ENCODE assay signal across 9 mouse cellular contexts in the genomic region with DNA sequence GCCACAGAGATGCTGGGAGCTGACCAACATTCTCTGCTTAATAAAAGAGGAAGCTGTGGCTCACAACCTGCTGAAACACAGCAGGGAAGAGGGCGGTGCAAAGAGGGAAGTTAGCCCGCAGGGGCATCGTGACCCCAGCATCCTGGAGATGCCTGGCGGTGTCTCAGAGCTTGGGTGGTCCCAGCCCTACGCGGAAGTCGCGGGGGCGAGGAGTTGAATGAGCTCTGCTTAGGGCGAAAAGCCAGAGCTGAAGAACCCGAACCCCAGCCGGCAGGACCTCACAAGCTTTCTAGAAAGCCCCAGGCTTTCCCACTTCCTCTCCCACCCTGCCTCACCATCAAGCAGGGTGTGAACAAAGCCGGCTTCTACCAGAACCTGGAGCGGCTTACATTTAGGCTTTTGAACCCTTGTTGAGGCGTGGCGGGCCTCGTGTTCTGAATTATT. TPM values are rescaled to one million over a fixed set of nuclear protein-coding genes. Genes with fewer than 3 reads are reported as not detected.
DNase-seq lines count a peak whose midpoint lies in the region; TF ChIP-seq lines count a peak whose summit lies in the region.
"Had no signal": no experiment of that assay in that cellular context is flagged by ENCODE, and none has a peak within 500 bp of the region (broad histone marks: within the 10 kb centered on the region; RNA-seq: fewer than 3 reads in every experiment).

No protein-coding gene starts in this region.

- H3K9me3 ChIP-seq in heart, embryonic 10.5 days: no peaks in the 10 kb centered on the region
- no peaks in the 10 kb centered on the region for H3K9me3 ChIP-seq in limb, embryonic 10.5 days (replicated peaks)

- H3K4me1 ChIP-seq in heart, embryonic 10.5 days: peaks cover 29% of the 10 kb centered on the region
- peaks cover 45% of the 10 kb centered on the region for H3K4me1 ChIP-seq in limb, embryonic 10.5 days

- H3K4me3 ChIP-seq in heart, embryonic 10.5 days: peak overlapping the region; percentile 45
- peak overlapping the region; percentile 40 for H3K4me3 ChIP-seq in limb, embryonic 10.5 days

- TF ChIP-seq POLR2A in brain, embryonic 14.5 days (IDR thresholded peaks at IDR 0.05; ENCODE audit: borderline replicate concordance, extremely low read depth, insufficient read depth, insufficient read length, poor library complexity, severe bottlenecking): no peak

- H3K27ac ChIP-seq in heart, embryonic 10.5 days: peak overlapping the region; percentile 80
- peak overlapping the region; percentile 86 for H3K27ac ChIP-seq in limb, embryonic 10.5 days

- H3K36me3 ChIP-seq in heart, embryonic 10.5 days: peaks cover 7% of the 10 kb centered on the region; the same call in 1 of the 2 replicates
- peaks cover 19% of the 10 kb centered on the region for H3K36me3 ChIP-seq in limb, embryonic 10.5 days

- intact Hi-C loops in heart, postnatal 25 days (cut with DNase I): loop anchor here (2.0 kb wide), 1 partner anchor 13 kb away; a partner anchor contains a TSS

- 5% methylated on average over 17 of the region's 17 CpGs for WGBS in heart, embryonic 10.5 days
- WGBS in limb, embryonic 10.5 days: 3% methylated on average over 17 of the region's 17 CpGs

- TF ChIP-seq CTCF in brain, embryonic 14.5 days (IDR thresholded peaks at IDR 0.05; ENCODE audit: borderline replicate concordance, extremely low read depth, insufficient read depth, insufficient read length): no peak

- peaks cover 5% of the 10 kb centered on the region; the same call in 1 of the 2 replicates for H3K27me3 ChIP-seq in heart, embryonic 10.5 days (ENCODE audit: insufficient read depth, poor library complexity, severe bottlenecking)
- H3K27me3 ChIP-seq in limb, embryonic 10.5 days (ENCODE audit: low read depth, poor library complexity, severe bottlenecking): no peaks in the 10 kb centered on the region
- H3K27me3 ChIP-seq: Patski had no signal

- DNase-seq in heart, adult 11 months: peak; percentile 97
- no peak for DNase-seq in heart, postnatal 25 days (ENCODE audit: low spot score)
- DNase-seq in brain, embryonic 14.5 days (ENCODE audit: low read depth): peak; percentile 26
- no peak for DNase-seq in heart, embryonic 10.5 days (ENCODE audit: low spot score)
- peak; percentile 83 for DNase-seq in limb, embryonic 10.5 days (ENCODE audit: low spot score)
- DNase-seq in mesoderm, embryonic 11.5 days (ENCODE audit: low read depth, low spot score): peak; percentile 82
- peak; percentile 47 for DNase-seq in testis, postnatal 14 days (ENCODE audit: low spot score)
- no peak for DNase-seq in cerebellum, adult 11-12 months

RNA-seq across cellular contexts. Expression of a gene that starts 2.3 kb away (rescaled TPM):
- total RNA-seq in heart, postnatal 25 days (2021): 10 to 100 TPM; 14.1 to 17.2 TPM
- polyA plus RNA-seq in brain, embryonic 14.5 days (2012; rRNA removed): 70.7 and 84.3 TPM in 2 replicates
- polyA plus RNA-seq in heart, embryonic 10.5 days (2016; fragmentation: Nextera tagmentation; extraction: Ambion mirVana): 34.3 and 37.9 TPM in 2 replicates
- 37.1 and 42.1 TPM in 2 replicates for polyA plus RNA-seq in limb, embryonic 10.5 days (2016; fragmentation: Nextera tagmentation; extraction: Ambion mirVana)

RNA-seq across cellular contexts. Expression of a gene that starts 12.6 kb away (rescaled TPM):
- 10 to 100 TPM; 11.6 to 16.1 TPM for total RNA-seq in heart, postnatal 25 days (2021)
- 7.5 and 11.2 TPM in 2 replicates for polyA plus RNA-seq in brain, embryonic 14.5 days (2012; rRNA removed)
- polyA plus RNA-seq in heart, embryonic 10.5 days (2016; fragmentation: Nextera tagmentation; extraction: Ambion mirVana): 6.9 and 12.0 TPM in 2 replicates
- 27.9 and 34.3 TPM in 2 replicates for polyA plus RNA-seq in limb, embryonic 10.5 days (2016; fragmentation: Nextera tagmentation; extraction: Ambion mirVana)

RNA-seq across cellular contexts. Expression of a gene that starts 12.8 kb away (rescaled TPM):
- under 1 TPM; 0.50 to 0.68 TPM for total RNA-seq in heart, postnatal 25 days (2021)
- polyA plus RNA-seq in brain, embryonic 14.5 days (2012; rRNA removed): 2.1 and 2.3 TPM in 2 replicates
- 0.78 and 1.6 TPM in 2 replicates for polyA plus RNA-seq in heart, embryonic 10.5 days (2016; fragmentation: Nextera tagmentation; extraction: Ambion mirVana)
- 3.2 and 4.1 TPM in 2 replicates for polyA plus RNA-seq in limb, embryonic 10.5 days (2016; fragmentation: Nextera tagmentation; extraction: Ambion mirVana)

RNA-seq across cellular contexts. Expression of a gene that starts 18.5 kb away (rescaled TPM):
- total RNA-seq in heart, postnatal 25 days (2021): 10 to 100 TPM; 17.6 to 17.9 TPM
- 69.2 and 78.5 TPM in 2 replicates for polyA plus RNA-seq in brain, embryonic 14.5 days (2012; rRNA removed)
- 154 and 210 TPM in 2 replicates for polyA plus RNA-seq in heart, embryonic 10.5 days (2016; fragmentation: Nextera tagmentation; extraction: Ambion mirVana)
- polyA plus RNA-seq in limb, embryonic 10.5 days (2016; fragmentation: Nextera tagmentation; extraction: Ambion mirVana): 230 and 312 TPM in 2 replicates

RNA-seq across cellular contexts. Expression of a gene that starts 31.3 kb away (rescaled TPM):
- total RNA-seq in heart, postnatal 25 days (2021): 100 to 1,000 TPM; 134 to 142 TPM
- 597 and 651 TPM in 2 replicates for polyA plus RNA-seq in brain, embryonic 14.5 days (2012; rRNA removed)
- 341 and 617 TPM in 2 replicates for polyA plus RNA-seq in heart, embryonic 10.5 days (2016; fragmentation: Nextera tagmentation; extraction: Ambion mirVana)
- 723 and 764 TPM in 2 replicates for polyA plus RNA-seq in limb, embryonic 10.5 days (2016; fragmentation: Nextera tagmentation; extraction: Ambion mirVana)

Comparison
In these comparisons a context has a peak if more than half of its experiments do, and no peak if none do; other contexts are left out.
1. DNase-seq: peak in heart, adult 11 months (single experiment), brain, embryonic 14.5 days (single experiment), limb, embryonic 10.5 days (single experiment), mesoderm, embryonic 11.5 days (single experiment) and testis, postnatal 14 days (single experiment); none in heart, postnatal 25 days (single experiment), heart, embryonic 10.5 days (single experiment) and cerebellum, adult 11-12 months (single experiment).